Mouse (Mus musculus) G1E (cell line): ENCODE data around the gene Syce3. TPM values are rescaled to one million over a fixed set of nuclear protein-coding genes. Genes with fewer than 3 reads are reported as not detected.

Experiments
- ATAC-seq: 2 replicates; pipeline ENCODE4 v1.8.0; 2016; ENCODE audit warnings: mild to moderate bottlenecking; ENCODE audit not compliant: insufficient number of reproducible peaks, poor library complexity, low FRiP score, severe bottlenecking; ENCODE audit errors: extremely low read depth
- DNase-seq: peaks from one replicate; pipeline ENCODE4 v3.0.0; 2012; ENCODE audit warnings: low spot score
- H3K27me3 ChIP-seq: 2 replicates; pipeline ENCODE4 v1.6.1; 2012; ENCODE audit warnings: mild to moderate bottlenecking, low read length, inconsistent platforms; ENCODE audit not compliant: insufficient read depth
- H3K36me3 ChIP-seq: replicated peaks from 2 replicates; pipeline ENCODE3; 2012; ENCODE audit warnings: mild to moderate bottlenecking, inconsistent platforms
- H3K4me1 ChIP-seq: 2 replicates; pipeline ENCODE4 v1.6.1; 2012; ENCODE audit warnings: low read depth, low read length, inconsistent platforms, mixed read lengths; ENCODE audit not compliant: insufficient read depth
- H3K4me3 ChIP-seq: 2 replicates; pipeline ENCODE4 v1.5.1; 2012; ENCODE audit warnings: low read depth, mild to moderate bottlenecking, inconsistent platforms, low read length, moderate library complexity, mixed read lengths
- H3K9me3 ChIP-seq: replicated peaks from 2 replicates; pipeline ENCODE4 v1.6.1; 2012; ENCODE audit warnings: inconsistent platforms
- CTCF ChIP-seq: IDR thresholded peaks from 2 replicates; pipeline ENCODE4 v1.5.1; 2012; ENCODE audit warnings: low read depth, low read length, inconsistent platforms, mixed read lengths
- GATA1 ChIP-seq: IDR thresholded peaks from 2 replicates; pipeline ENCODE4 v1.6.1; 2012; ENCODE audit warnings: borderline replicate concordance, low read length, inconsistent platforms, mixed read lengths
- GATA2 ChIP-seq: IDR thresholded peaks from 2 replicates; pipeline ENCODE4 v1.6.1; 2012; ENCODE audit warnings: low read depth, low read length, inconsistent platforms, borderline replicate concordance
- POLR2AphosphoS5 ChIP-seq: IDR thresholded peaks from 2 replicates; pipeline ENCODE4 v1.6.1; 2012; ENCODE audit warnings: low read depth, low read length, inconsistent platforms; ENCODE audit not compliant: insufficient replicate concordance
- TAL1 ChIP-seq: conservative IDR thresholded peaks from 2 replicates; pipeline ENCODE4 v1.6.1; 2012; ENCODE audit warnings: low read depth, low read length, inconsistent platforms, mixed read lengths
- polyA plus RNA-seq: library from polyadenylated mRNA; stranded (reverse); fragments of >175 nt; gene quantifications from 2 replicates; pipeline ENCODE4 v1.2.3, GENCODE M21; 2012
- total RNA-seq, 2 experiments: library from RNA; stranded (forward) in 1 of 2; stranded (reverse) in 1 of 2; fragments of 200-1000 nt in 1 of 2; fragments of >200 nt in 1 of 2; fragmentation: Nextera tagmentation in 1 of 2; gene quantifications; 2 replicates each; pipeline ENCODE4 v1.2.3; 2014 to 2017

The Syce3 gene
- total and polyA plus RNA-seq, 3 experiments: not detected

DNA sequence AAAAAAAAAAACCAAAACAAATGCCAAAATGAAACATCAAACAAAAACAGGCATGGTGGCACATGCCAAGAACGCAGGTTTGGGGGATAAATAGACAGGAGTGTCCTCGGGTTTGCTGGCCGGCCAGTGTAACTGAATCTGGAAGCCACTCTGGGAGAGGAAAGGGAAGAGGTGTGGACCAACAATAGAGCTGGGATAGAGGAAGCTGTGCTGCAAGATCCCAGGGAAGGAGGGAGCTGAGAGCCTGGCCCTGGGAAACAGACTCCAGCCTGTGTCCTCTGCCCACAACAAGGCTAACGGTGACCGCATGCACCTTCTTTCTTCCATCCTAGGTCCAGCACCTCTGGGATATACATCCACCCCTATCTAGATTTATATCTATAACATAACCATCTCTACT is 59.9 kb downstream of the Syce3 start:
- TF ChIP-seq GATA2 (no peak), GATA1 (no peak), POLR2AphosphoS5 (no peak)

DNA sequence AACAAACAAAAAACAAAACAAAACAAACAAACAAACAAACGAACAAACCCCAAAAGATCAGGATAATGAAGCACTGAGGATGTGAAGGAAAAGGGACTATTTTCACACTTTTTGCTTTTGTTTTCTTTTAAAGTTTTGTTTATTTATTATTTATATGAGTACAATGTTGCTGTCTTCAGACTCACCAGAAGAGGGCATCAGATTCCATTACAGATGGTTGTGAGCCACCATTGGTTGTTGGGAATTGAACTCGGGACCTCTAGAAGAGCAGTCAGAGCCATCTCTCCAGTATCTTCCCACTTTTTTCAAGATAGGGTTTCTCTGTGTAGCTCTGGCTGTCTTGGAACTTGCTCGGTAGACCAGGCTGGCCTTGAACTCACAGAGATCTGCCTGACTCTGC is 67.0 kb downstream of the Syce3 start:
- Histone ChIP-seq H3K4me1 (peaks cover 7% of the 10 kb centered on the region), H3K36me3 (no peaks in the 10 kb centered on the region), H3K4me3 (no peak overlapping the region), H3K27me3 (peaks cover 6% of the 10 kb centered on the region; the same call in 1 of the 2 replicates), H3K9me3 (no peaks in the 10 kb centered on the region)
- TF ChIP-seq GATA1 (no peak), CTCF (no peak), GATA2 (no peak), POLR2AphosphoS5 (no peak), TAL1 (no peak)
- ATAC-seq: no peak
- no peak for DNase-seq

More for the DNA sequence above, 59.9 kb downstream of the Syce3 start:
- ATAC-seq (no peak), DNase-seq (no peak)
- Histone ChIP-seq H3K4me3 (no peak overlapping the region), H3K4me1 (peaks cover 20% of the 10 kb centered on the region), H3K36me3 (peaks cover 54% of the 10 kb centered on the region), H3K27me3 (no peaks in the 10 kb centered on the region), H3K9me3 (no peaks in the 10 kb centered on the region)

- Histone ChIP-seq H3K4me1 (peaks cover 7% of the 10 kb centered on the region), H3K4me3 (no peak overlapping the region), H3K36me3 (no peaks in the 10 kb centered on the region), H3K9me3 (no peaks in the 10 kb centered on the region), H3K27me3 (peaks cover 9% of the 10 kb centered on the region; the same call in 1 of the 2 replicates)
- DNase-seq: no peak
- TF ChIP-seq GATA2: no peak
- TF ChIP-seq CTCF: no peak
- TF ChIP-seq GATA1: no peak
- TF ChIP-seq TAL1: no peak
- no peak for TF ChIP-seq POLR2AphosphoS5
- no peak for ATAC-seq
Observed at GRCm38 (mm10) chr15:89341678-89342077, 68.6 kb downstream of the Syce3 start.

Other genes starting within 250 kb of the Syce3 start
Only the 20 nearest of the 21 such genes appear.
- 3.5 and 4.0 TPM in 2 replicates for gene Dennd6b, start 214.0 kb downstream of the Syce3 start, total RNA-seq (2014; fragmentation: Nextera tagmentation)
- 1.8 and 2.3 TPM in 2 replicates for gene Dennd6b, start 214.0 kb downstream of the Syce3 start, total RNA-seq (2017)
- 7.3 and 7.6 TPM in 2 replicates for gene Dennd6b, start 214.0 kb downstream of the Syce3 start, polyA plus RNA-seq
- gene Ppp6r2, start 198.9 kb downstream of the Syce3 start, total RNA-seq (2014; fragmentation: Nextera tagmentation): 47.6 and 65.5 TPM in 2 replicates
- gene Ppp6r2, start 198.9 kb downstream of the Syce3 start, total RNA-seq (2017): 34.9 and 104 TPM in 2 replicates
- 105 and 107 TPM in 2 replicates for gene Ppp6r2, start 198.9 kb downstream of the Syce3 start, polyA plus RNA-seq
- gene Sbf1, start 95.2 kb downstream of the Syce3 start, total RNA-seq (2014; fragmentation: Nextera tagmentation): 100 and 128 TPM in 2 replicates
- 40.5 and 42.5 TPM in 2 replicates for gene Sbf1, start 95.2 kb downstream of the Syce3 start, total RNA-seq (2017)
- gene Sbf1, start 95.2 kb downstream of the Syce3 start, polyA plus RNA-seq: 104 and 145 TPM in 2 replicates
- not detected in 2 replicates for gene Adm2, start 87.8 kb downstream of the Syce3 start, total RNA-seq (2014; fragmentation: Nextera tagmentation)
- gene Adm2, start 87.8 kb downstream of the Syce3 start, total RNA-seq (2017): not detected in 2 replicates
- gene Adm2, start 87.8 kb downstream of the Syce3 start, polyA plus RNA-seq: 0.11 and 0.12 TPM in 2 replicates
- not detected in 2 replicates for gene Miox, start 76.1 kb downstream of the Syce3 start, total RNA-seq (2014; fragmentation: Nextera tagmentation)
- gene Miox, start 76.1 kb downstream of the Syce3 start, total RNA-seq (2017): 0.11 and 0.12 TPM in 2 replicates
- gene Miox, start 76.1 kb downstream of the Syce3 start, polyA plus RNA-seq: not detected in 2 replicates
- 42.7 and 76.3 TPM in 2 replicates for gene Lmf2, start 54.8 kb downstream of the Syce3 start, total RNA-seq (2014; fragmentation: Nextera tagmentation)
- 13.7 and 15.3 TPM in 2 replicates for gene Lmf2, start 54.8 kb downstream of the Syce3 start, total RNA-seq (2017)
- gene Lmf2, start 54.8 kb downstream of the Syce3 start, polyA plus RNA-seq: 116 and 125 TPM in 2 replicates
- 147 and 164 TPM in 2 replicates for gene Ncaph2, start 54.8 kb downstream of the Syce3 start, total RNA-seq (2014; fragmentation: Nextera tagmentation)
- gene Ncaph2, start 54.8 kb downstream of the Syce3 start, total RNA-seq (2017): 130 and 148 TPM in 2 replicates
- 68.4 and 78.1 TPM in 2 replicates for gene Ncaph2, start 54.8 kb downstream of the Syce3 start, polyA plus RNA-seq
- 9.5 and 15.0 TPM in 2 replicates for gene Sco2, start 36.7 kb downstream of the Syce3 start, total RNA-seq (2014; fragmentation: Nextera tagmentation)
- gene Sco2, start 36.7 kb downstream of the Syce3 start, total RNA-seq (2017): 26.2 and 27.8 TPM in 2 replicates
- 62.3 and 64.6 TPM in 2 replicates for gene Sco2, start 36.7 kb downstream of the Syce3 start, polyA plus RNA-seq
- not detected in 2 replicates for gene Tymp, start 33.5 kb downstream of the Syce3 start, total RNA-seq (2014; fragmentation: Nextera tagmentation)
- 0.27 and 0.35 TPM in 2 replicates for gene Tymp, start 33.5 kb downstream of the Syce3 start, total RNA-seq (2017)
- gene Tymp, start 33.5 kb downstream of the Syce3 start, polyA plus RNA-seq: 0.61 and 0.69 TPM in 2 replicates
- not detected in 2 replicates for gene Odf3b, start 31.2 kb downstream of the Syce3 start, total RNA-seq (2014; fragmentation: Nextera tagmentation)
- gene Odf3b, start 31.2 kb downstream of the Syce3 start, total RNA-seq (2017): not detected in 2 replicates
- not detected in 2 replicates for gene Odf3b, start 31.2 kb downstream of the Syce3 start, polyA plus RNA-seq
- gene Klhdc7b, start 25.6 kb downstream of the Syce3 start, total RNA-seq (2014; fragmentation: Nextera tagmentation): not detected in 2 replicates
- 0.05 TPM in 1 of 2 replicates, not detected in the other for gene Klhdc7b, start 25.6 kb downstream of the Syce3 start, total RNA-seq (2017)
- not detected in 2 replicates for gene Klhdc7b, start 25.6 kb downstream of the Syce3 start, polyA plus RNA-seq
- 3.7 and 7.7 TPM in 2 replicates for gene Cpt1b, start 15.4 kb upstream of the Syce3 start, total RNA-seq (2014; fragmentation: Nextera tagmentation)
- 2.1 and 2.6 TPM in 2 replicates for gene Cpt1b, start 15.4 kb upstream of the Syce3 start, total RNA-seq (2017)
- gene Cpt1b, start 15.4 kb upstream of the Syce3 start, polyA plus RNA-seq: 0.77 and 0.88 TPM in 2 replicates
- gene C730034F03Rik, start 19.1 kb upstream of the Syce3 start, total RNA-seq (2014; fragmentation: Nextera tagmentation): 4.9 and 7.4 TPM in 2 replicates
- 2.6 and 4.9 TPM in 2 replicates for gene C730034F03Rik, start 19.1 kb upstream of the Syce3 start, total RNA-seq (2017)
- gene C730034F03Rik, start 19.1 kb upstream of the Syce3 start, polyA plus RNA-seq: 0.24 and 0.25 TPM in 2 replicates
- gene Gm44502, start 19.2 kb upstream of the Syce3 start, total RNA-seq (2014; fragmentation: Nextera tagmentation): not detected in 2 replicates
- 0.12 and 0.71 TPM in 2 replicates for gene Gm44502, start 19.2 kb upstream of the Syce3 start, total RNA-seq (2017)
- gene Gm44502, start 19.2 kb upstream of the Syce3 start, polyA plus RNA-seq: 0.93 and 1.3 TPM in 2 replicates
- gene Chkb, start 19.4 kb upstream of the Syce3 start, total RNA-seq (2014; fragmentation: Nextera tagmentation): 19.3 and 32.8 TPM in 2 replicates
- gene Chkb, start 19.4 kb upstream of the Syce3 start, total RNA-seq (2017): 42.5 and 51.0 TPM in 2 replicates
- 75.9 and 85.4 TPM in 2 replicates for gene Chkb, start 19.4 kb upstream of the Syce3 start, polyA plus RNA-seq
- not detected in 2 replicates for gene Mapk8ip2, start 43.4 kb upstream of the Syce3 start, total RNA-seq (2014; fragmentation: Nextera tagmentation)
- 0.05 TPM in 1 of 2 replicates, not detected in the other for gene Mapk8ip2, start 43.4 kb upstream of the Syce3 start, total RNA-seq (2017)
- gene Mapk8ip2, start 43.4 kb upstream of the Syce3 start, polyA plus RNA-seq: 0.01 TPM in 1 of 2 replicates, not detected in the other
- gene Arsa, start 66.9 kb upstream of the Syce3 start, total RNA-seq (2014; fragmentation: Nextera tagmentation): 12.2 and 12.8 TPM in 2 replicates
- gene Arsa, start 66.9 kb upstream of the Syce3 start, total RNA-seq (2017): 21.1 and 25.4 TPM in 2 replicates
- gene Arsa, start 66.9 kb upstream of the Syce3 start, polyA plus RNA-seq: 37.5 and 39.2 TPM in 2 replicates
- not detected in 2 replicates for gene Shank3, start 89.1 kb upstream of the Syce3 start, total RNA-seq (2014; fragmentation: Nextera tagmentation)
- 0.46 and 0.55 TPM in 2 replicates for gene Shank3, start 89.1 kb upstream of the Syce3 start, total RNA-seq (2017)
- 0.34 and 0.40 TPM in 2 replicates for gene Shank3, start 89.1 kb upstream of the Syce3 start, polyA plus RNA-seq
- gene Acr, start 157.8 kb upstream of the Syce3 start, total RNA-seq (2014; fragmentation: Nextera tagmentation): not detected in 2 replicates
- not detected in 2 replicates for gene Acr, start 157.8 kb upstream of the Syce3 start, total RNA-seq (2017)
- gene Acr, start 157.8 kb upstream of the Syce3 start, polyA plus RNA-seq: not detected in 2 replicates
- 11.8 and 12.7 TPM in 2 replicates for gene Rabl2, start 181.4 kb upstream of the Syce3 start, total RNA-seq (2014; fragmentation: Nextera tagmentation)
- 5.3 and 5.5 TPM in 2 replicates for gene Rabl2, start 181.4 kb upstream of the Syce3 start, total RNA-seq (2017)
- 8.1 and 9.7 TPM in 2 replicates for gene Rabl2, start 181.4 kb upstream of the Syce3 start, polyA plus RNA-seq